Mouse (Mus musculus) myocyte (in vitro differentiated cells): ENCODE results near the gene Pecam1. TPM values are rescaled to one million over a fixed set of nuclear protein-coding genes. Genes with fewer than 3 reads are reported as not detected.

Experiments used
- H3K27me3 ChIP-seq: one replicate; pipeline ENCODE4 v1.6.1; 2011; ENCODE audit not compliant: control insufficient read depth, insufficient read depth, insufficient read length
- H3K36me3 ChIP-seq: one replicate; pipeline ENCODE4 v1.6.1; 2011; ENCODE audit not compliant: control insufficient read depth, insufficient read depth
- H3K4me2 ChIP-seq: one replicate; pipeline ENCODE4 v1.6.1; 2011; ENCODE audit warnings: low read depth, control low read depth
- H3K4me3 ChIP-seq: one replicate; pipeline ENCODE4 v1.5.1; 2011; ENCODE audit warnings: mild to moderate bottlenecking, control low read depth, moderate library complexity
- H3K79me2 ChIP-seq: one replicate; pipeline ENCODE4 v1.6.1; 2011; ENCODE audit not compliant: control insufficient read depth, insufficient read depth
- H3ac ChIP-seq: one replicate; pipeline ENCODE4 v1.6.1; 2011; ENCODE audit not compliant: control insufficient read depth, insufficient read length
- CEBPB ChIP-seq: IDR thresholded peaks from 2 replicates; pipeline ENCODE4 v1.6.1; 2011; ENCODE audit warnings: mild to moderate bottlenecking, moderate library complexity; ENCODE audit not compliant: poor library complexity, insufficient read depth, severe bottlenecking
- E2F4 ChIP-seq: IDR thresholded peaks from one replicate; pipeline ENCODE4 v1.6.1; 2011; ENCODE audit warnings: mild to moderate bottlenecking, control low read depth, moderate library complexity; ENCODE audit not compliant: insufficient read depth
- MAX ChIP-seq: IDR thresholded peaks from one replicate; pipeline ENCODE4 v1.6.1; 2011; ENCODE audit warnings: low read depth, mild to moderate bottlenecking, control low read depth
- MYOD1 ChIP-seq, 3 experiments: IDR thresholded peaks; one replicate each; pipeline ENCODE4 v1.6.1; 2011; ENCODE audit warnings: control low read depth in 2 of 3, low read depth in 2 of 3, mild to moderate bottlenecking in 2 of 3, moderate library complexity in 1 of 3; ENCODE audit not compliant: insufficient read length in 2 of 3, control insufficient read depth in 1 of 3
- MYOG ChIP-seq, 3 experiments: IDR thresholded peaks; one replicate each; pipeline ENCODE4 v1.6.1; 2011; ENCODE audit warnings: control low read depth in 2 of 3, low read depth in 2 of 3, mild to moderate bottlenecking in 2 of 3; ENCODE audit not compliant: insufficient read length in 2 of 3, control insufficient read depth in 1 of 3, insufficient read depth in 1 of 3
- POLR2A ChIP-seq: IDR thresholded peaks from one replicate; pipeline ENCODE4 v1.6.1; 2011; ENCODE audit warnings: low read depth, mild to moderate bottlenecking, control low read depth, moderate library complexity; ENCODE audit not compliant: insufficient read length
- POLR2AphosphoS2 ChIP-seq: IDR thresholded peaks from one replicate; pipeline ENCODE4 v1.6.1; 2011; ENCODE audit warnings: low read depth, control low read depth; ENCODE audit not compliant: insufficient read length
- REST ChIP-seq: IDR thresholded peaks from one replicate; pipeline ENCODE4 v1.6.1; 2011; ENCODE audit warnings: mild to moderate bottlenecking, control low read depth, moderate library complexity; ENCODE audit not compliant: insufficient read depth, insufficient read length
- SRF ChIP-seq: IDR thresholded peaks from one replicate; pipeline ENCODE4 v1.6.1; 2011; ENCODE audit warnings: low read depth; ENCODE audit not compliant: control insufficient read depth, insufficient read length
- TCF12 ChIP-seq: IDR thresholded peaks from one replicate; pipeline ENCODE4 v1.6.1; 2011; ENCODE audit warnings: mild to moderate bottlenecking, control low read depth; ENCODE audit not compliant: poor library complexity, insufficient read depth, severe bottlenecking
- TCF3 ChIP-seq: IDR thresholded peaks from one replicate; pipeline ENCODE4 v1.6.1; 2011; ENCODE audit warnings: low read depth, control low read depth; ENCODE audit not compliant: insufficient read length
- USF1 ChIP-seq: IDR thresholded peaks from one replicate; pipeline ENCODE4 v1.6.1; 2011; ENCODE audit warnings: low read depth, mild to moderate bottlenecking, control low read depth, moderate library complexity
- polyA plus RNA-seq: library from polyadenylated mRNA; unstranded; fragments of >200 nt; fragmentation: generic; extraction: Trizol; gene quantifications from one replicate; pipeline ENCODE4 v1.2.1, GENCODE M21; 2012; ENCODE audit warnings: missing spikeins

Gene Pecam1
- polyA plus RNA-seq, 1 experiment = 0.01 TPM

DNA sequence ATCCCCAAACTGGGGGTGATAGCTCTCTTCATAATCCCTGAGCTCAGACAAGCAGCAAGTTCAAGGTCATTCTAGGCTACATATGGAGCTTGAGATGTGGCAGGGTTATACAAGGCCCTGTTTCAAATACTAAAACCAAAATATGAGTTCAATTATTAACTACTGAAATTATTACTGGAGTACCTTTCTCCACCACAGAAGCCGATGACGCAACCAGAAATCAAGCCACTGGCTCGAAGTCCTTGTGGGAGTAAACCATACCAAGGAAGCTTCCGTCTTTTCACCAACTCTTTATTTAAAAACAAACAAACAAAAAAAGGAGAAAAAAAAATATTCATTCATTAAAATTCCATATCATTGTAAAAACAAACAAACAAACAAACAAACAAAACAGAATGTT, 26.5 kb upstream of the Pecam1 start:
- H3ac ChIP-seq = no peak overlapping the region
- H3K4me2 ChIP-seq = no peak overlapping the region
- peaks cover 16% of the 10 kb centered on the region for H3K79me2 ChIP-seq
- H3K27me3 ChIP-seq = no peaks in the 10 kb centered on the region
- peaks cover 45% of the 10 kb centered on the region for H3K36me3 ChIP-seq
- TF ChIP-seq CEBPB (no peak), E2F4 (no peak)
- no peak overlapping the region for H3K4me3 ChIP-seq

- Histone ChIP-seq H3K79me2 (peaks cover 7% of the 10 kb centered on the region), H3K36me3 (peaks cover 61% of the 10 kb centered on the region), H3K4me3 (no peak overlapping the region), H3K4me2 (no peak overlapping the region), H3K27me3 (no peaks in the 10 kb centered on the region), H3ac (no peak overlapping the region)
- TF ChIP-seq SRF = no peak
- no peak for TF ChIP-seq USF1
- no peak for TF ChIP-seq E2F4
- TF ChIP-seq POLR2A = no peak
- TF ChIP-seq TCF12 = no peak
Observed at GRCm38 (mm10) chr11:106773061-106773460, 22.6 kb upstream of the Pecam1 start.

- no peak overlapping the region for H3ac ChIP-seq
- H3K4me2 ChIP-seq = no peak overlapping the region
- peaks cover 70% of the 10 kb centered on the region for H3K36me3 ChIP-seq
- H3K79me2 ChIP-seq = no peaks in the 10 kb centered on the region
- H3K27me3 ChIP-seq = no peaks in the 10 kb centered on the region
- TF ChIP-seq POLR2AphosphoS2 = no peak
- TF ChIP-seq MYOD1 (IDR thresholded peaks at IDR 0.05; ENCODE audit: control insufficient read depth in 1 of 3, insufficient read length in 2 of 3, low read depth in 2 of 3) = no peak
- TF ChIP-seq E2F4 = no peak
- no peak for TF ChIP-seq POLR2A
- TF ChIP-seq TCF3 = no peak
- no peak for TF ChIP-seq USF1
- no peak for TF ChIP-seq REST
- TF ChIP-seq TCF12 = no peak
- no peak for TF ChIP-seq CEBPB
- no peak for TF ChIP-seq MAX
- no peak for TF ChIP-seq SRF
- no peak for TF ChIP-seq MYOG (IDR thresholded peaks at IDR 0.05; ENCODE audit: control insufficient read depth in 1 of 3, insufficient read depth in 1 of 3, insufficient read length in 2 of 3, low read depth in 2 of 3)
- H3K4me3 ChIP-seq = no peak overlapping the region
Observed at GRCm38 (mm10) chr11:106770195-106770974, 20.0 kb upstream of the Pecam1 start.

GRCm38 (mm10) chr11:106767516-106767915, 17.1 kb upstream of the Pecam1 start:
- TF ChIP-seq TCF3 = no peak
- no peak for TF ChIP-seq POLR2A
- no peak for TF ChIP-seq POLR2AphosphoS2
- no peak for TF ChIP-seq E2F4
- no peak for TF ChIP-seq MAX
- TF ChIP-seq USF1 = no peak
- TF ChIP-seq TCF12 = no peak
- no peak for TF ChIP-seq CEBPB
- no peak for TF ChIP-seq REST
- no peak overlapping the region for H3ac ChIP-seq
- H3K4me3 ChIP-seq = no peak overlapping the region
- H3K79me2 ChIP-seq = no peaks in the 10 kb centered on the region
- no peaks in the 10 kb centered on the region for H3K27me3 ChIP-seq
- no peak overlapping the region for H3K4me2 ChIP-seq
- peaks cover 56% of the 10 kb centered on the region for H3K36me3 ChIP-seq

- Histone ChIP-seq H3ac (no peak overlapping the region), H3K36me3 (peaks cover 50% of the 10 kb centered on the region), H3K4me3 (no peak overlapping the region), H3K4me2 (no peak overlapping the region), H3K79me2 (no peaks in the 10 kb centered on the region), H3K27me3 (no peaks in the 10 kb centered on the region)
- TF ChIP-seq E2F4 = no peak
- no peak for TF ChIP-seq MYOD1 (IDR thresholded peaks at IDR 0.05; ENCODE audit: control insufficient read depth in 1 of 3, insufficient read length in 2 of 3, low read depth in 2 of 3)
- TF ChIP-seq POLR2AphosphoS2 = no peak
- TF ChIP-seq TCF3 = no peak
- no peak for TF ChIP-seq TCF12
- TF ChIP-seq CEBPB = no peak
- no peak for TF ChIP-seq MAX
- no peak for TF ChIP-seq MYOG (IDR thresholded peaks at IDR 0.05; ENCODE audit: control insufficient read depth in 1 of 3, insufficient read depth in 1 of 3, insufficient read length in 2 of 3, low read depth in 2 of 3)
Observed at GRCm38 (mm10) chr11:106766611-106767162, 16.3 kb upstream of the Pecam1 start.
